Mouse (Mus musculus) left cerebral cortex, adult 2 months (tissue): ENCODE data around the gene St6gal1. TPM values are rescaled to one million over a fixed set of nuclear protein-coding genes. Genes with fewer than 3 reads are reported as not detected.
"Not testable (repeated sequence)": the region's sequence is repeated elsewhere in the genome, so short reads cannot be mapped to it uniquely, and the experiment has no call there.

ENCODE experiments used
- DNase-seq, 2 experiments: peaks; one replicate each; pipeline ENCODE4 v3.0.0; 2021 to 2022; ENCODE audit warnings: low spot score in 2 of 2, mixed read lengths in 1 of 2; ENCODE audit errors: extremely low spot score in 1 of 2
- H3K27ac ChIP-seq: fragments of 200-600 bp; 2 replicates; pipeline ENCODE4 v1.8.1; 2022
- H3K4me3 ChIP-seq: fragments of 200-600 bp; 2 replicates; pipeline ENCODE4 v1.8.1; 2022
- CTCF ChIP-seq: fragments of 200-600 bp; IDR thresholded peaks from 2 replicates; pipeline ENCODE4 v1.8.1; 2022; ENCODE audit warnings: antibody characterized with exemption, mild to moderate bottlenecking, moderate library complexity
- intact Hi-C: fragments of 180-260 bp; cut with DNase I; formaldehyde crosslinking; loops from one replicate; pipeline ENCODE4 v1.15.1; 2025
- long read RNA-seq, 2 experiments: library from polyadenylated mRNA; stranded (forward); transcript quantifications; one replicate each; pipeline ENCODE4 v2.0.0; 2021; ENCODE audit warnings: borderline mapping rate in 2 of 2
- total RNA-seq, 2 experiments: library from RNA; stranded (reverse); gene quantifications; 2 replicates each; pipeline ENCODE4 v1.2.3; 2021

St6gal1 gene
- total RNA-seq = 10 to 100 TPM; 16.5 to 18.7 TPM
- long read RNA-seq, experiment 1, full-length matches to known transcripts = 21 of 25 reads
- long read RNA-seq, experiment 1, partial matches to known transcripts = 2 of 25 reads
- long read RNA-seq, experiment 1, other reads (novel, unspliced or antisense) = 2 of 25 reads
- long read RNA-seq, experiment 2, full-length matches to known transcripts = 17 of 23 reads
- long read RNA-seq, experiment 2, partial matches to known transcripts = 0 of 23 reads
- long read RNA-seq, experiment 2, other reads (novel, unspliced or antisense) = 6 of 23 reads

DNA sequence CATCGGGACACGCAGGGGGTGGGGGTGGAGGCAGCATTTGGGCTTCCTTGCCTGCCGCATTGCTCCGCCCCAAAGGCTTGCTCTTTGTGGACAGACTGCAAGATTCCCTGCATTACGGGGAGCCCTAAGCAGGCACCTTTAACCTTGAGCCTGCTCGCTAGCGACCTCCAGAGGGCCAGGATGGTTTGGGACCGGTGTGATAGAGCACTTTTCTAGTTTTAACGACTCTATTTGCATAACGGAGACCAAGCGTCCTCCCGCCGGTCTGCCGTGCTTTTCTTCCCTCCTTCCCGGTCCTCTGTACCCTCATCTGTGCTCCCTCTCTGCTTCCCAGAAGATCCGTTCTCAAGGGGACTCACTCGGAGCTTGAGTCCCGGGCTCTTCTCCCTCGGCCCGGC, at the start of gene St6gal1:
TSS of gene St6gal1 (plus strand) at position 70 of the 398 bp plus-strand sequence.
- TF ChIP-seq CTCF = peak; percentile 67
- Histone ChIP-seq H3K4me3 (peak within 1 kb of the TSS; percentile 69), H3K27ac (peak within 1 kb of the TSS; percentile 91)
- peak; percentile 69 to 70 for DNase-seq
- intact Hi-C loops = loop anchor here (2.0 kb wide), 2 partner anchors 74 to 178 kb away; no protein-coding TSS in a partner anchor

DNA sequence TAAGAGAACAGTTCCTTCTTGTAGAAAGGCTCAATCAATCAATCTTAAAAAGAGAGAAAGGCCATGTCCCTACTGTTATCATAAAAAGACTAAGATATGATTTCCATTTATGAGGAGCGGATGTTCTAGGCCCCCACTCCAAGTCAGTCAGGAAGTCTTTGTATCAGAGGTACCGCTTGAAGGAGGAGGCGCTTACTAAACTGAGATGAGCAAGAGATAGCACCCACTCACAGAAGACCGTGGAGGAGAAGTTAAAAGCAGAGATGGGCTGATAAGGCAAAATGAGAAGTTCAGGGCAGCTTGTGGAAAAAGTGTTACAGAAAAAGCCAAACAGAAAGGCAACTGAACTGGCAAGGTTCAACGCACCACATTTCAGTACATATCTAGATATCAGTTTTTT, 49.7 kb upstream of the St6gal1 start:
- intact Hi-C loops = no loop called here
- no peak overlapping the region for H3K4me3 ChIP-seq
- no peak overlapping the region for H3K27ac ChIP-seq
- TF ChIP-seq CTCF = no peak
- DNase-seq = no peak

GRCm38 (mm10) chr16:23175956-23176355, 48.6 kb upstream of the St6gal1 start:
- intact Hi-C loops = no loop called here
- Histone ChIP-seq H3K27ac (no peak overlapping the region), H3K4me3 (no peak overlapping the region)
- DNase-seq = no peak
- TF ChIP-seq CTCF = no peak

DNA sequence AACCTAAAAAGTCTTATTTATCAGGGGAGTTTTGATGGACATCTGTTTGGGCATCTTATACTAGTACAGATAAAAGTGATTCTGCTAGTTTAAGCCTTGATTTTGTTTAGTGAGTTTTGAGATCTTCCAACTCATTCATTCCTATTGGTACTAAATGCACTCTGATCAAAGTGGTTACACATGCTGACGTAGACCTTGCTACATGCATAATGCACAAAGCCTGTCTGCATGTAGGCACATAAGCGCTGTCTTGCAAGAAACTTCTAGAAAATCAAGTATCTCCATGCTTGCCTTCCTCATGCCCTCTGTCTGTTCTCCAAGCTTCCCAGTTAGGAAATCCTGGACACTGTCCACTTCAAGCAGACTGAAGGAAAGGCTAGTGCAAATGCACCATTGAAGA, 46.7 kb upstream of the St6gal1 start:
- DNase-seq = no peak
- TF ChIP-seq CTCF = no peak
- Histone ChIP-seq H3K4me3 (no peak overlapping the region), H3K27ac (no peak overlapping the region)
- intact Hi-C loops = no loop called here

GRCm38 (mm10) chr16:23178796-23179195, 45.7 kb upstream of the St6gal1 start:
- Histone ChIP-seq H3K27ac (no peak overlapping the region), H3K4me3 (no peak overlapping the region)
- intact Hi-C loops = no loop called here
- TF ChIP-seq CTCF = no peak
- no peak for DNase-seq

DNA sequence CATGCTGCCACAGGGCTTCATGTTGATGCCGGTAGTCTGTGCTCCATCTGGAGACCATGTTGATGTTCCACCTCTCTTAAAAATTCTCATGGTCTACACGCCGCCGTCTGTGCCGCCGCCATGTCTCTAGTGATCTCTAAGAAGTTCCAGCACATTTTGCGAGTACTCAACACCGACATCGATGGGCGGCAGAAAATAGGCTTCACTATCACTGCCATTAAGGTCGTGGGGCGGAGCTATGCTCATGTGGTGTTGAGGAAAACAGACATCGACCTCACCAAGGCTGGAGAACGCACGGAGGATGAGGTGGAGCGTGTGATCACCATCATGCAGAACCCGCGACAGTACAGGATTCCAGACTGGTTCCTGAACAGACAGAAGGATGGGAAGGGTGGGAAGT, 45.1 kb upstream of the St6gal1 start:
- intact Hi-C loops, H3K4me3 ChIP-seq, DNase-seq, H3K27ac ChIP-seq: not testable (repeated sequence)

DNA sequence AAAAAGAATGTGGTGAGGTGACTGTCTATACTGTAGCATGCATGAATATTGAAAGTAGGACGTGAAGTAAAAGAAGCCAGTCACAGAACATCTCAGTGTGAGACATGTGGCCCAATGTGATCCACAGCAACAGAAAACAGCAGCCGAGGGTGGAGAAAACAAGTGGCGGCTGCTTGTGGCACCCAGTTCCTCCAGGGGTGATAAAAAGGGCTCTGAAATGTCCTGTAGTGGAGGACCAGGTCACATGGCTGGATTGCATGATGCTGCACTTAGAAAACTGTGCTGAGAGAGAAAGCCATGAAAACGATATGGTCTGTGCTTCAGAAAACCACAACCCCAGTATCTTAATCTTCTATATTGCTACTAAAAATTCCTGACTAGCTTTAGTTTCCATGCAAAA, 43.5 kb upstream of the St6gal1 start:
- no peak for TF ChIP-seq CTCF
- intact Hi-C loops = no loop called here
- no peak for DNase-seq
- H3K27ac ChIP-seq = no peak overlapping the region
- H3K4me3 ChIP-seq = no peak overlapping the region

GRCm38 (mm10) chr16:23181487-23181886, 43.1 kb upstream of the St6gal1 start:
- 0 out of 2 replicates have a peak overlapping the region, but pooled peaks have one; percentile 10 for H3K27ac ChIP-seq
- no peak overlapping the region for H3K4me3 ChIP-seq
- intact Hi-C loops = no loop called here
- DNase-seq = no peak
- no peak for TF ChIP-seq CTCF

DNA sequence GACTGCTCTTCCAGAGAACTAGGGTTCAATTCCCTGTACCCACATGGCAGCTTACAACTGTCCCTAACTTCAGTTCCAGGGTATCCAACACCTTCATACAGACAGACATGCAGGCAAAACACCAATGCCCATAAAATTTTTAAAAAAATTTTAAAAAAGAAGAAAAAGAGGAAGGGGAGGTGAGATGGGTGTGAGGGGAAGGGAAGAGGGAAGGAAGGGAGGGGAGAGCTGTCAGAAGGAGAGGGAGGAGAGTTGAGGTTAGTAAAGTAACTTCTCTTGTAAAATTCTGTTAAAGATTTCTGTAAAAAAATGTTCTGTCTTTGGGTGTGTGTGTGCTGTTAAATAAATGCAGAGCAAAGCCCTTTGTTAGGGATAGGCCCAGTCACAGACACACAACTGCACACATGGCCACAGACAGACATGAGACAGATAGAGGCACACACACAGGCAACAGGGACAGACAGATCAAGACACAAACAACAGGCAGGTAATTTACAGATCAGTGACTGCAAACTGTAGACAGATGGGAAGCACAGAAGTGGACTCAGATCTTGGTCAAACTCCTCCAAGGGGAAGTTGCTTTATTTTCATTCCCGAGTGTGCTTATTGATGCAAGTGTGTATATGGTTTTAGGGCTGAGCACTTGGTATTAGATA, 42.5 kb upstream of the St6gal1 start:
- intact Hi-C loops = no loop called here
- no peak overlapping the region for H3K27ac ChIP-seq
- no peak for DNase-seq
- no peak overlapping the region for H3K4me3 ChIP-seq
- no peak for TF ChIP-seq CTCF

DNA sequence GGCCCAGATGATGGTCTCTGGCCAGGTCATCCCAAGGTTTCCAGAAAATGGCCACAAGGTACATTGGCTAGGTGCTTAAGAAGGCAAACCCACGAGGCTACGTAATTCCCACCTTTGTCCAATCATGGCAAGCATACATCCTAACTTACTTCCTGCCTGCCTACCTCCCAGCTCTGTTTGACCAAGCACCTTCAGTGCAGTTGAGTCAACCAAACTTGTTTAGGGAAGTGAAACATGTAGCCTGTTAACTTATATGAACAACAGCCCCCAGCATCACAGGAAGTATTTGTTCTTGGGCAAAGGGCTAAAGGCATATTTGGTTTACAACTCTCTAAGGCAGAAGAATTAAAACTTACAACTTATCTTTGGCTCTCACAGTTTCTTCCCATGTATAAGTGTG, 38.7 kb upstream of the St6gal1 start:
- no peak overlapping the region for H3K4me3 ChIP-seq
- intact Hi-C loops = no loop called here
- H3K27ac ChIP-seq = no peak overlapping the region
- DNase-seq = no peak
- TF ChIP-seq CTCF = no peak

DNA sequence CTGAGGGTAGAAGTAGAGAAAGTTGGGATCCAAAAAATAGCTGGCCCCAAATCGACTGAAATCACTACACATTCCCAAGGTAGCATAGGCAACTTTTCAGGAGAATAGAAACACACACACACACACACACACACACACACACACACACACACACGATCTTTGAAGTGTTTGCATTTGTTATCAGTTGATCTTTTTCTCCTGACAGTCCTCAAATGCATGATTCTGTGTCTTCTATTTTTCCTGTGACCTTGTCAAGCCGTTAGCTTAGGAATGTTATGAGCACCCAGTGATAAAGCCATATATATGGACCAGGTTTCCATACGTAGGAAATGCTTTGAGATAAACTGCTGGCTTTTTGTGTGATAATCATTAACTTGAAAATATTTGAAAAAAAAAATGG, 38.1 kb upstream of the St6gal1 start:
- intact Hi-C loops = no loop called here
- TF ChIP-seq CTCF = no peak
- no peak overlapping the region for H3K27ac ChIP-seq
- H3K4me3 ChIP-seq = no peak overlapping the region
- no peak for DNase-seq

DNA sequence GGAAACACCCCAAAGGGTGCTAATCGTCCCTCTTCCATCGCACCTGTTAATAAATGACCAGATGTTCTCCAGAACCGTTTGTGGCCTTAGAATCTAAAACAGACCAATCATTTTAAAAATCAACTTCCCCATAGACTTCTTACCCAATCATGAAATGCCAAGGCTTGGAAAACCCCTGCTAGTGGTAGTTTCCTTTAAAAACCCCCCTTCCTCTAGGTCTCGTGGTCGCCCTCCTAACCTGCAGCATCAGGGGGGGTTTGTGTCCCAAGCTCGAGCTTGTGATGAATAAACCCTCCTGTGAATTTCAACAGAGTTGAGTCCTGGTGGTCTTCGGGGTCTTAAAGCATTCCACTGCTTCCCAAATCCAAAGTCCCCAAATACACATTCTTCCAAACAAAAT, 36.6 kb upstream of the St6gal1 start:
- no peak overlapping the region for H3K4me3 ChIP-seq
- TF ChIP-seq CTCF = no peak
- no peak for DNase-seq
- intact Hi-C loops = no loop called here
- H3K27ac ChIP-seq = no peak overlapping the region

GRCm38 (mm10) chr16:23189612-23190011, 34.9 kb upstream of the St6gal1 start:
- H3K27ac ChIP-seq = no peak overlapping the region
- intact Hi-C loops = no loop called here
- DNase-seq = no peak
- no peak; the same call in 1 of the 2 replicates for TF ChIP-seq CTCF
- no peak overlapping the region for H3K4me3 ChIP-seq
